Mouse (Mus musculus) MEL (cell line): ENCODE results near the gene Fam131b. TPM values are rescaled to one million over a fixed set of nuclear protein-coding genes. Genes with fewer than 3 reads are reported as not detected.
A peak's percentile ranks its signal among the peaks of the same experiment; 100 is the strongest.

Source experiments
- ELF1 ChIP-seq: IDR thresholded peaks from 2 replicates; pipeline ENCODE4 v1.6.1; 2014; ENCODE audit warnings: low read depth, mild to moderate bottlenecking, inconsistent platforms, low read length, improper control_type of control experiment, moderate library complexity
- GATA1 ChIP-seq: IDR thresholded peaks from 2 replicates; pipeline ENCODE4 v1.6.1; 2011; ENCODE audit warnings: low read depth, low read length, improper control_type of control experiment
- MAZ ChIP-seq: IDR thresholded peaks from 2 replicates; pipeline ENCODE4 v1.6.1; 2012; ENCODE audit warnings: low read depth, mild to moderate bottlenecking, inconsistent platforms, low read length, improper control_type of control experiment
- NELFE ChIP-seq: IDR thresholded peaks from 2 replicates; pipeline ENCODE4 v1.6.1; 2011; ENCODE audit warnings: low read depth, low read length, improper control_type of control experiment
- NRF1 ChIP-seq: IDR thresholded peaks from 2 replicates; pipeline ENCODE4 v1.6.1; 2014; ENCODE audit warnings: low read depth, mild to moderate bottlenecking, inconsistent platforms, low read length, improper control_type of control experiment, moderate library complexity; ENCODE audit not compliant: poor library complexity, insufficient read depth, severe bottlenecking
- POLR2A ChIP-seq, 2 experiments: IDR thresholded peaks; 2 replicates each; pipeline ENCODE4 v1.6.1; 2011 to 2012; ENCODE audit warnings: low read length in 2 of 2, mild to moderate bottlenecking in 2 of 2, control low read depth in 1 of 2, improper control_type of control experiment in 1 of 2, low read depth in 1 of 2, moderate library complexity in 1 of 2; ENCODE audit not compliant: control insufficient read depth in 1 of 2, insufficient read depth in 1 of 2, poor library complexity in 1 of 2
- POLR2AphosphoS2 ChIP-seq: IDR thresholded peaks from 2 replicates; pipeline ENCODE4 v1.6.1; 2011; ENCODE audit warnings: low read length, improper control_type of control experiment
- RCOR1 ChIP-seq: IDR thresholded peaks from 2 replicates; pipeline ENCODE4 v1.6.1; 2012; ENCODE audit warnings: low read depth, mild to moderate bottlenecking, inconsistent platforms, low read length, improper control_type of control experiment
- SIN3A ChIP-seq: IDR thresholded peaks from 2 replicates; pipeline ENCODE4 v1.6.1; 2012; ENCODE audit warnings: low read length, improper control_type of control experiment, inconsistent platforms
- SMC3 ChIP-seq: IDR thresholded peaks from 2 replicates; pipeline ENCODE4 v1.6.1; 2011; ENCODE audit warnings: low read depth, low read length, improper control_type of control experiment
- TAL1 ChIP-seq: IDR thresholded peaks from 2 replicates; pipeline ENCODE4 v1.6.1; 2012; ENCODE audit warnings: mild to moderate bottlenecking, inconsistent platforms, low read length, moderate library complexity, mixed read lengths
- TCF12 ChIP-seq: IDR thresholded peaks from 2 replicates; pipeline ENCODE4 v1.6.1; 2014; ENCODE audit warnings: low read depth, mild to moderate bottlenecking, inconsistent platforms, low read length, improper control_type of control experiment, moderate library complexity
- UBTF ChIP-seq: IDR thresholded peaks from 2 replicates; pipeline ENCODE4 v1.6.1; 2012; ENCODE audit warnings: low read depth, mild to moderate bottlenecking, inconsistent platforms, low read length, improper control_type of control experiment, moderate library complexity, borderline replicate concordance; ENCODE audit not compliant: insufficient read depth
- USF2 ChIP-seq, 2 experiments: IDR thresholded peaks; 2 replicates each; pipeline ENCODE4 v1.6.1; 2011 to 2012; ENCODE audit warnings: improper control_type of control experiment in 2 of 2, low read length in 2 of 2, borderline replicate concordance in 1 of 2, inconsistent platforms in 1 of 2, low read depth in 1 of 2, mild to moderate bottlenecking in 1 of 2; ENCODE audit not compliant: insufficient read depth in 1 of 2
- ZC3H11A ChIP-seq: IDR thresholded peaks from 2 replicates; pipeline ENCODE4 v1.6.1; 2012; ENCODE audit warnings: low read depth, mild to moderate bottlenecking, inconsistent platforms, low read length, improper control_type of control experiment
- ZMIZ1 ChIP-seq: IDR thresholded peaks from 2 replicates; pipeline ENCODE4 v1.6.1; 2012; ENCODE audit warnings: low read depth, mild to moderate bottlenecking, inconsistent platforms, low read length, improper control_type of control experiment, moderate library complexity
- polyA plus RNA-seq, 2 experiments: library from polyadenylated mRNA; stranded (reverse) in 1 of 2; unstranded in 1 of 2; fragments of >175 nt in 1 of 2; fragments of >200 nt in 1 of 2; gene quantifications; 2 replicates each; pipeline versions ENCODE4 v1.2.1 to v1.2.4; 2012; ENCODE audit warnings: low replicate concordance in 2 of 2, low read depth in 1 of 2; ENCODE audit not compliant: insufficient read length in 2 of 2, insufficient read depth in 1 of 2, missing spikeins in 1 of 2
- total RNA-seq: library from RNA; depleted of rRNA; stranded (reverse); fragments of 300-350 nt; gene quantifications from 2 replicates; pipeline ENCODE4 v1.2.3, GENCODE M21; 2012; rRNA removed

Fam131b gene
- total and polyA plus RNA-seq, 3 experiments: 0.06 TPM; not detected in 2

- no peak for TF ChIP-seq USF2 (IDR thresholded peaks at IDR 0.05; ENCODE audit: borderline replicate concordance in 1 of 2, insufficient read depth in 1 of 2, low read depth in 1 of 2, low read length in 2 of 2)
- TF ChIP-seq ZMIZ1: no peak
- TF ChIP-seq TCF12: no peak
- TF ChIP-seq POLR2A (IDR thresholded peaks at IDR 0.05; ENCODE audit: control insufficient read depth in 1 of 2, insufficient read depth in 1 of 2, low read depth in 1 of 2, low read length in 2 of 2, poor library complexity in 1 of 2): no peak
- TF ChIP-seq SIN3A: peak; percentile 39
- TF ChIP-seq TAL1: 0 out of 2 replicates have a peak, but pooled peaks have one; percentile 8
- TF ChIP-seq NRF1: no peak
- TF ChIP-seq NELFE: no peak
- TF ChIP-seq MAZ: no peak; the same call in 1 of the 2 replicates
- peak; percentile 35 for TF ChIP-seq RCOR1
- no peak for TF ChIP-seq GATA1
- TF ChIP-seq ZC3H11A: no peak
- TF ChIP-seq SMC3: no peak
- no peak for TF ChIP-seq ELF1
- no peak for TF ChIP-seq POLR2AphosphoS2
- no peak for TF ChIP-seq UBTF
- TF ChIP-seq, all 39 proteins: peak for 11
These were observed 58.8 kb downstream of the Fam131b start (continued) for GRCm38 (mm10) chr6:42265391-42266330.

Other genes starting within 250 kb of the Fam131b start
- not detected in 2 replicates for gene Tas2r139, start 183.7 kb downstream of the Fam131b start, total RNA-seq
- not detected for gene Tas2r139, start 183.7 kb downstream of the Fam131b start, polyA plus RNA-seq
- not detected in 2 replicates for gene Tas2r144, start 109.3 kb downstream of the Fam131b start, total RNA-seq
- not detected for gene Tas2r144, start 109.3 kb downstream of the Fam131b start, polyA plus RNA-seq
- 1.2 and 1.4 TPM in 2 replicates for gene Gstk1, start 78.7 kb downstream of the Fam131b start, total RNA-seq
- gene Gstk1, start 78.7 kb downstream of the Fam131b start, polyA plus RNA-seq: 1 to 10 TPM in 1 of 2 experiments, not detected in 1; 1.2 TPM
- not detected in 2 replicates for gene Tmem139, start 62.7 kb downstream of the Fam131b start, total RNA-seq
- gene Tmem139, start 62.7 kb downstream of the Fam131b start, polyA plus RNA-seq: under 1 TPM in 1 of 2 experiments, not detected in 1; 0.08 TPM
- 21.3 and 22.2 TPM in 2 replicates for gene Casp2, start 59.7 kb downstream of the Fam131b start, total RNA-seq
- gene Casp2, start 59.7 kb downstream of the Fam131b start, polyA plus RNA-seq: 10 to 100 TPM in 1 of 2 experiments, not detected in 1; 42.3 TPM
- gene Clcn1, start 38.0 kb downstream of the Fam131b start, total RNA-seq: 0.04 and 0.10 TPM in 2 replicates
- under 1 TPM in 1 of 2 experiments, not detected in 1; 0.22 TPM for gene Clcn1, start 38.0 kb downstream of the Fam131b start, polyA plus RNA-seq
- 7.0 and 7.5 TPM in 2 replicates for gene Zyx, start 25.0 kb upstream of the Fam131b start, total RNA-seq
- gene Zyx, start 25.0 kb upstream of the Fam131b start, polyA plus RNA-seq: 10 to 100 TPM in 1 of 2 experiments, not detected in 1; 48.4 TPM
- not detected in 2 replicates for gene Epha1, start 48.6 kb upstream of the Fam131b start, total RNA-seq
- gene Epha1, start 48.6 kb upstream of the Fam131b start, polyA plus RNA-seq: under 1 TPM in 1 of 2 experiments, not detected in 1; 0.04 TPM
- gene Tas2r143, start 75.6 kb upstream of the Fam131b start, total RNA-seq: not detected in 2 replicates
- gene Tas2r143, start 75.6 kb upstream of the Fam131b start, polyA plus RNA-seq: not detected
- gene Tas2r135, start 80.8 kb upstream of the Fam131b start, total RNA-seq: not detected in 2 replicates
- gene Tas2r135, start 80.8 kb upstream of the Fam131b start, polyA plus RNA-seq: not detected
- gene Tas2r126, start 109.9 kb upstream of the Fam131b start, total RNA-seq: not detected in 2 replicates
- gene Tas2r126, start 109.9 kb upstream of the Fam131b start, polyA plus RNA-seq: not detected
- not detected in 2 replicates for gene Olfr458, start 140.6 kb upstream of the Fam131b start, total RNA-seq
- gene Olfr458, start 140.6 kb upstream of the Fam131b start, polyA plus RNA-seq: not detected
- gene Olfr457, start 151.7 kb upstream of the Fam131b start, total RNA-seq: not detected in 2 replicates
- gene Olfr457, start 151.7 kb upstream of the Fam131b start, polyA plus RNA-seq: not detected
- gene Olfr456, start 162.6 kb upstream of the Fam131b start, total RNA-seq: not detected in 2 replicates
- gene Olfr456, start 162.6 kb upstream of the Fam131b start, polyA plus RNA-seq: not detected
- not detected in 2 replicates for gene Olfr455, start 222.9 kb upstream of the Fam131b start, total RNA-seq
- gene Olfr455, start 222.9 kb upstream of the Fam131b start, polyA plus RNA-seq: not detected